In the genomic region with DNA sequence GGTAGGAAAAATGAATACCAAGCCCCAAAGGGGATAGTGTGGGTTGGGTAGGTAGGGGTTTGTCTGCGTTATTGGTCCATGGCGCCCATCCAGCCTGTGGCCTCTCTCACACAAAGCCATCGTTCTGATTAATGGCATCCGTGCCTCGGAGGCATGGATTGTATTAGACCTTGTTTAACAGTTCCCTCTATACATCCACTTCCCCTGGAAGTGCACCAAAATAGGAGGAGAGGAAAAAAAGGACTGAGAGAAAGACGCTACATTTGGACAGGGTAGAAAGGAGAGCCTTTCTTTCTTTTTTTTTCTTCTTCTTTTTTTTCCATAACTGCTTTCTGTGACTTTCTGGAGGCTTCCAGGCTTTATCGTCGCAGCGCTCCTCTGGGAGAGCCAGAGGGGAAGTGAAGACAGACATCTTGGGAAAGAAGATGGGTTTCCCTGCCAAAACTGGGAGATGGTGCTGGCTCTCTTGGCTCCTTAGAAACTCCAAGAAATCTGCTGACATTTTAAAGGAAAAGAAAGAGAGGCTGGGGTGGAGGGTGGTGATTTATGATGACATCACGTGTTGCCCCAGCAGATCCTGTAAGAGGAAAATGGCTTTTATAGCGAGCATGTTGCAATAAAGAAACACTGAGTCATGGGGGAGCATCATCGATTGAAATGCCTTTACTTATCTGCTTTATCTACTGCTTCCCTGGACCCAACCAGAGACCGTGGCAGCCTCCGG, we compare ENCODE assay signal across 11 mouse cellular contexts. TPM values are rescaled to one million over a fixed set of nuclear protein-coding genes. Genes with fewer than 3 reads are reported as not detected.
A peak's percentile ranks its signal among the peaks of the same experiment; 100 is the strongest.
DNase-seq lines count a peak whose midpoint lies in the region; ATAC-seq and TF ChIP-seq lines count a peak whose summit lies in the region.
"Had no signal": no experiment of that assay in that cellular context is flagged by ENCODE, and none has a peak within 500 bp of the region (broad histone marks: within the 10 kb centered on the region; RNA-seq: fewer than 3 reads in every experiment).

No protein-coding gene starts in this region.

- ATAC-seq in lung, embryonic 14.5 days (ENCODE audit: insufficient read depth): no peak
- peak; percentile 36 for ATAC-seq in megakaryocyte, adult 5-6 weeks (ENCODE audit: poor library complexity, severe bottlenecking)
- ATAC-seq in hindbrain, postnatal 0 days: no peak

- peaks cover 37% of the 10 kb centered on the region for H3K4me1 ChIP-seq in lung, embryonic 14.5 days (ENCODE audit: insufficient read depth)
- H3K4me1 ChIP-seq in lung, adult 2 months (ENCODE audit: control insufficient read depth, insufficient read depth, low read length): peaks cover 2% of the 10 kb centered on the region; the same call in 1 of the 2 replicates
- H3K4me1 ChIP-seq in hindbrain, postnatal 0 days (ENCODE audit: insufficient read depth, low read length): no peaks in the 10 kb centered on the region
- H3K4me1 ChIP-seq: neural tube, embryonic 12.5 days had no signal

- no peak for TF ChIP-seq CTCF in lung, embryonic 14.5 days (IDR thresholded peaks at IDR 0.05; ENCODE audit: low read depth)
- TF ChIP-seq CTCF in lung, adult 2 months (IDR thresholded peaks at IDR 0.05; ENCODE audit: insufficient read depth, low read length): no peak
- no peak for TF ChIP-seq CTCF in hindbrain, postnatal 0 days (IDR thresholded peaks at IDR 0.05; ENCODE audit: low read depth)

- H3K4me3 ChIP-seq in lung, embryonic 14.5 days (ENCODE audit: low read depth, low read length): no peak overlapping the region
- H3K4me3 ChIP-seq in lung, adult 2 months (replicated peaks; ENCODE audit: extremely low read depth, low read depth, low read length): no peak overlapping the region
- no peak overlapping the region for H3K4me3 ChIP-seq in hindbrain, postnatal 0 days (ENCODE audit: low read length)
- H3K4me3 ChIP-seq: liver, embryonic 13.5 days; neural tube, embryonic 12.5 days had no signal

- WGBS in lung, embryonic 14.5 days: 44% methylated on average over 14 of the region's 14 CpGs
- WGBS in lung, adult 2 months: 51% methylated on average over 14 of the region's 14 CpGs
- 65% methylated on average over 14 of the region's 14 CpGs for WGBS in hindbrain, postnatal 0 days

- H3K9me3 ChIP-seq in lung, embryonic 14.5 days (ENCODE audit: low read depth, low read length): no peaks in the 10 kb centered on the region
- H3K9me3 ChIP-seq in hindbrain, postnatal 0 days (ENCODE audit: low read length): no peaks in the 10 kb centered on the region
- H3K9me3 ChIP-seq: liver, embryonic 13.5 days; neural tube, embryonic 12.5 days had no signal

- no peaks in the 10 kb centered on the region for H3K27me3 ChIP-seq in lung, embryonic 14.5 days (ENCODE audit: insufficient read depth, low read length)
- no peaks in the 10 kb centered on the region for H3K27me3 ChIP-seq in hindbrain, postnatal 0 days (ENCODE audit: insufficient read depth, low read length)
- H3K27me3 ChIP-seq: liver, embryonic 13.5 days; neural tube, embryonic 12.5 days had no signal

- H3K36me3 ChIP-seq in lung, embryonic 14.5 days (ENCODE audit: insufficient read depth): no peaks in the 10 kb centered on the region
- no peaks in the 10 kb centered on the region for H3K36me3 ChIP-seq in hindbrain, postnatal 0 days (ENCODE audit: insufficient read depth, low read length)
- H3K36me3 ChIP-seq: liver, embryonic 13.5 days; neural tube, embryonic 12.5 days had no signal

- peak; percentile 29 for DNase-seq in adrenal gland, postnatal 10 days
- DNase-seq in adrenal gland, postnatal 4 days (ENCODE audit: low spot score in 2 of 2): no peak
- peak; percentile 74 for DNase-seq in lung, embryonic 14.5 days
- no peak for DNase-seq in lung, adult 2 months
- DNase-seq in heart, postnatal 4 days: peak; percentile 50
- DNase-seq in hindbrain, postnatal 0 days (ENCODE audit: low spot score): no peak
- DNase-seq in cerebellum, postnatal 10 days: no peak
- DNase-seq: liver, embryonic 13.5 days; thymus, adult 18-20 months had no signal

- no peak for TF ChIP-seq POLR2A in lung, adult 2 months (IDR thresholded peaks at IDR 0.05; ENCODE audit: borderline replicate concordance, extremely low read depth, low read depth, low read length)

- H3K9ac ChIP-seq in lung, embryonic 14.5 days: no peak overlapping the region
- no peak overlapping the region for H3K9ac ChIP-seq in hindbrain, postnatal 0 days (replicated peaks; ENCODE audit: low read length)
- H3K9ac ChIP-seq: liver, embryonic 13.5 days; neural tube, embryonic 12.5 days had no signal

- H3K4me2 ChIP-seq in lung, embryonic 14.5 days: peak overlapping the region; percentile 4; the same call in 1 of the 2 replicates
- H3K4me2 ChIP-seq in hindbrain, postnatal 0 days (ENCODE audit: low read depth, low read length): no peak overlapping the region
- H3K4me2 ChIP-seq: liver, embryonic 13.5 days; neural tube, embryonic 12.5 days had no signal

- 0 out of 2 replicates have a peak overlapping the region, but pooled peaks have one; percentile 25 for H3K27ac ChIP-seq in lung, embryonic 14.5 days (ENCODE audit: low read depth)
- no peak overlapping the region for H3K27ac ChIP-seq in hindbrain, postnatal 0 days
- H3K27ac ChIP-seq: liver, embryonic 13.5 days; neural tube, embryonic 12.5 days had no signal

RNA-seq across cellular contexts. Expression of a gene that starts 32.6 kb away (rescaled TPM):
- 1 to 10 TPM; 3.6 to 4.9 TPM for total RNA-seq in adrenal gland, postnatal 10 days (2021)
- 1 to 10 TPM; 3.7 to 3.9 TPM for total RNA-seq in adrenal gland, postnatal 4 days (2021)
- 0.35 and 1.1 TPM in 2 replicates for polyA plus RNA-seq in lung, embryonic 14.5 days (2014; fragmentation: Nextera tagmentation; extraction: Ambion mirVana)
- 1.3 and 1.8 TPM in 2 replicates for polyA plus RNA-seq in lung, adult 2 months (2012; rRNA removed)
- 1 to 10 TPM in 1 of 2 experiments, under 1 TPM in 1; 0.68 to 1.5 TPM for total RNA-seq in heart, postnatal 4 days (2021)
- total RNA-seq in megakaryocyte, adult 5-6 weeks (2015): 10.9 and 11.2 TPM in 2 replicates
- 12.6 and 15.6 TPM in 2 replicates for total RNA-seq in megakaryocyte, adult 5-6 weeks (2017)
- 0.21 TPM in 1 of 2 replicates, not detected in the other for total RNA-seq in hindbrain, postnatal 0 days (2014; rRNA removed)
- 0.52 and 0.53 TPM in 2 replicates for polyA plus RNA-seq in hindbrain, postnatal 0 days (2015; fragmentation: Nextera tagmentation; extraction: Ambion mirVana)

Comparison
In these comparisons a context has a peak if more than half of its experiments do, and no peak if none do; other contexts are left out.
1. DNase-seq: peak in adrenal gland, postnatal 10 days (single experiment), lung, embryonic 14.5 days (single experiment) and heart, postnatal 4 days (single experiment); none in adrenal gland, postnatal 4 days (0 of 2), lung, adult 2 months (single experiment), hindbrain, postnatal 0 days (single experiment) and cerebellum, postnatal 10 days (0 of 2).